ENCODE assay signal across 18 mouse cellular contexts in the genomic region with DNA sequence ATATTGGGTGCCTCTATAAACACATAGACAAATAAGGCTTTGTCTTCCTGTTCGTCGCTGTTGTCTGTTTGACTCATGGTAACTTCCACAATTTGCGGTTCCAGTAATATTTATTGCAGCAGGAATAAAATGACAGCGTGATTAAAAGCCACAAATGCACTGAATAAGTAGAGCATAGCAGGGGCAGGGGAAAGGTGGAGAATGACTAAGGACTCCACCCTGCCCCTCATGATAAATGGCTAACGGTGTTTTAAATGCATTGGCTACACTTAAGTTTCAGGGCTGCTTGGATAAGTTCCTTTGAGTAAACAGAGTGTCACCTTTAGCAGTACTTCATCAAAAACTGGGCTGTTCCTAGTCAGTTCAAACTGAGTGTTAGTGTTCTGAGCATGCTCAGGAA.
DNase-seq lines count a peak whose midpoint lies in the region; ATAC-seq and TF ChIP-seq lines count a peak whose summit lies in the region.
"Had no signal": no experiment of that assay in that cellular context is flagged by ENCODE, and none has a peak within 500 bp of the region (broad histone marks: within the 10 kb centered on the region; RNA-seq: fewer than 3 reads in every experiment).

No protein-coding gene starts in this region.

- no peak for TF ChIP-seq CTCF in kidney, postnatal 0 days (IDR thresholded peaks at IDR 0.05; ENCODE audit: low read depth)

- peak; percentile 55 for DNase-seq in kidney, postnatal 0 days (ENCODE audit: low spot score)
- DNase-seq in kidney, adult 9 months: no peak
- DNase-seq in midbrain, embryonic 14.5 days: no peak
- no peak for DNase-seq in midbrain, embryonic 11.5 days (ENCODE audit: low spot score, missing footprints)
- DNase-seq: adrenal gland, adult 2 months; adrenal gland, postnatal 25 days; cerebellum, postnatal 10 days; gastrocnemius, postnatal 36 days; heart, adult 11 months; heart, postnatal 14 days had no signal

- WGBS in kidney, postnatal 0 days: 18% methylated on average over 5 of the region's 5 CpGs
- WGBS in midbrain, embryonic 14.5 days: 88% methylated on average over 5 of the region's 5 CpGs
- WGBS in midbrain, embryonic 11.5 days: 91% methylated on average over 5 of the region's 5 CpGs
- 90% methylated on average over 5 of the region's 5 CpGs for WGBS in forebrain, embryonic 15.5 days

- no peak overlapping the region for H3K27ac ChIP-seq in kidney, postnatal 0 days
- peak overlapping the region; percentile 45 for H3K27ac ChIP-seq in midbrain, embryonic 14.5 days (replicated peaks; ENCODE audit: low read depth, low read length)
- no peak overlapping the region for H3K27ac ChIP-seq in midbrain, embryonic 11.5 days (ENCODE audit: low read depth, low read length)
- no peak overlapping the region for H3K27ac ChIP-seq in forebrain, embryonic 15.5 days (replicated peaks)
- H3K27ac ChIP-seq: embryonic facial prominence, embryonic 10.5 days; forebrain, embryonic 13.5 days; heart, embryonic 15.5 days; hindbrain, embryonic 10.5 days; hindbrain, embryonic 14.5 days had no signal

- H3K4me3 ChIP-seq in kidney, postnatal 0 days (replicated peaks; ENCODE audit: low read depth, low read length): no peak overlapping the region
- H3K4me3 ChIP-seq in midbrain, embryonic 14.5 days (replicated peaks; ENCODE audit: low read depth, low read length): no peak overlapping the region
- H3K4me3 ChIP-seq in midbrain, embryonic 11.5 days (ENCODE audit: low read depth, low read length): no peak overlapping the region
- H3K4me3 ChIP-seq in forebrain, embryonic 15.5 days: no peak overlapping the region
- H3K4me3 ChIP-seq: embryonic facial prominence, embryonic 10.5 days; forebrain, embryonic 13.5 days; heart, embryonic 15.5 days; hindbrain, embryonic 10.5 days had no signal

- H3K9me3 ChIP-seq in kidney, postnatal 0 days (replicated peaks; ENCODE audit: low read length): no peaks in the 10 kb centered on the region
- no peaks in the 10 kb centered on the region for H3K9me3 ChIP-seq in midbrain, embryonic 14.5 days (ENCODE audit: control insufficient read depth, low read length)
- peaks cover 3% of the 10 kb centered on the region; the same call in 1 of the 2 replicates for H3K9me3 ChIP-seq in midbrain, embryonic 11.5 days (ENCODE audit: control insufficient read depth, low read length)
- H3K9me3 ChIP-seq in forebrain, embryonic 15.5 days: no peaks in the 10 kb centered on the region
- H3K9me3 ChIP-seq: embryonic facial prominence, embryonic 10.5 days; forebrain, embryonic 13.5 days; heart, embryonic 15.5 days; hindbrain, embryonic 10.5 days had no signal

- H3K27me3 ChIP-seq in kidney, postnatal 0 days (ENCODE audit: insufficient read depth, low read length): no peaks in the 10 kb centered on the region
- no peaks in the 10 kb centered on the region for H3K27me3 ChIP-seq in midbrain, embryonic 14.5 days (ENCODE audit: control insufficient read depth, insufficient read depth, low read length)
- no peaks in the 10 kb centered on the region for H3K27me3 ChIP-seq in midbrain, embryonic 11.5 days (ENCODE audit: control insufficient read depth, insufficient read depth, low read length)
- no peaks in the 10 kb centered on the region for H3K27me3 ChIP-seq in forebrain, embryonic 15.5 days
- H3K27me3 ChIP-seq: forebrain, embryonic 13.5 days; heart, embryonic 15.5 days had no signal

- H3K4me1 ChIP-seq in kidney, postnatal 0 days (replicated peaks; ENCODE audit: insufficient read depth, low read length): no peaks in the 10 kb centered on the region
- H3K4me1 ChIP-seq in midbrain, embryonic 14.5 days (ENCODE audit: control insufficient read depth, insufficient read depth, low read length): no peaks in the 10 kb centered on the region; the same call in 1 of the 2 replicates
- H3K4me1 ChIP-seq in midbrain, embryonic 11.5 days (ENCODE audit: control insufficient read depth, insufficient read depth, low read length): no peaks in the 10 kb centered on the region
- H3K4me1 ChIP-seq in forebrain, embryonic 15.5 days: no peaks in the 10 kb centered on the region
- H3K4me1 ChIP-seq: embryonic facial prominence, embryonic 10.5 days; forebrain, embryonic 13.5 days; heart, embryonic 15.5 days; hindbrain, embryonic 10.5 days had no signal

- no peak overlapping the region for H3K4me2 ChIP-seq in kidney, postnatal 0 days (ENCODE audit: low read length)
- H3K4me2 ChIP-seq in midbrain, embryonic 14.5 days (ENCODE audit: low read length): no peak overlapping the region
- H3K4me2 ChIP-seq in midbrain, embryonic 11.5 days: no peak overlapping the region
- H3K4me2 ChIP-seq in forebrain, embryonic 15.5 days (replicated peaks): no peak overlapping the region
- H3K4me2 ChIP-seq: forebrain, embryonic 13.5 days; heart, embryonic 15.5 days; hindbrain, embryonic 14.5 days had no signal

- H3K36me3 ChIP-seq in kidney, postnatal 0 days (ENCODE audit: insufficient read depth, low read length): no peaks in the 10 kb centered on the region
- H3K36me3 ChIP-seq in midbrain, embryonic 14.5 days (ENCODE audit: control insufficient read depth, insufficient read depth, low read length): no peaks in the 10 kb centered on the region
- no peaks in the 10 kb centered on the region for H3K36me3 ChIP-seq in midbrain, embryonic 11.5 days (ENCODE audit: control insufficient read depth, insufficient read depth, low read length)
- no peaks in the 10 kb centered on the region; the same call in 1 of the 2 replicates for H3K36me3 ChIP-seq in forebrain, embryonic 15.5 days
- H3K36me3 ChIP-seq: embryonic facial prominence, embryonic 10.5 days; heart, embryonic 15.5 days; hindbrain, embryonic 10.5 days had no signal

- H3K9ac ChIP-seq in kidney, postnatal 0 days (ENCODE audit: low read depth, low read length): no peak overlapping the region
- H3K9ac ChIP-seq in midbrain, embryonic 14.5 days (replicated peaks; ENCODE audit: low read length): no peak overlapping the region
- H3K9ac ChIP-seq in midbrain, embryonic 11.5 days (ENCODE audit: low read length): no peak overlapping the region
- no peak overlapping the region for H3K9ac ChIP-seq in forebrain, embryonic 15.5 days (replicated peaks)
- H3K9ac ChIP-seq: forebrain, embryonic 13.5 days; heart, embryonic 15.5 days; hindbrain, embryonic 14.5 days had no signal

- ATAC-seq in kidney, postnatal 0 days (replicated peaks; ENCODE audit: low FRiP score, low read depth): no peak
- ATAC-seq in midbrain, embryonic 14.5 days (ENCODE audit: low FRiP score, low TSS enrichment): no peak
- no peak for ATAC-seq in midbrain, embryonic 11.5 days (ENCODE audit: low FRiP score)
- peak; percentile 44 for ATAC-seq in megakaryocyte progenitor cell, adult 5-6 weeks (replicated peaks; ENCODE audit: poor library complexity)
- ATAC-seq in frontal cortex, adult (ENCODE audit: low TSS enrichment): no peak
- ATAC-seq in forebrain, embryonic 15.5 days (replicated peaks): no peak
- ATAC-seq: forebrain, embryonic 13.5 days had no signal
